Mouse (Mus musculus) c-Kit-positive CD71-positive TER-119-positive erythroid progenitor cells, embryonic 14.5 days (primary cell): ENCODE measurements around the gene Tmem62.
"Not testable (repeated sequence)": the region's sequence is repeated elsewhere in the genome, so short reads cannot be mapped to it uniquely, and the experiment has no call there.

ENCODE experiments used
- DNase-seq: peaks from one replicate; pipeline ENCODE4 v3.0.0-alpha.2; 2013; ENCODE audit warnings: low spot score

Gene Tmem62

GRCm38 (mm10) chr2:120996607-120997006, 19.8 kb downstream of the Tmem62 start:
- DNase-seq, result not testable (repeated sequence)

- DNase-seq, result peak; percentile 31
These were observed 22.0 kb downstream of the Tmem62 start for GRCm38 (mm10) chr2:120998863-120999262.

GRCm38 (mm10) chr2:121003586-121003985, 26.8 kb downstream of the Tmem62 start:
- no peak for DNase-seq

- no peak for DNase-seq
These were observed 27.4 kb downstream of the Tmem62 start for GRCm38 (mm10) chr2:121004018-121004811.

- no peak for DNase-seq
These were observed 30.2 kb downstream of the Tmem62 start for GRCm38 (mm10) chr2:121006986-121007385.

- DNase-seq, result peak; percentile 87
These were observed 31.3 kb downstream of the Tmem62 start, which contains the start of gene Ccndbp1 for GRCm38 (mm10) chr2:121007925-121008663. Gene Ccndbp1, plus strand, starts transcription at chr2:121008403.

GRCm38 (mm10) chr2:121008664-121009007, 31.8 kb downstream of the Tmem62 start:
- DNase-seq, result peak; percentile 22

- peak; percentile 12 for DNase-seq
These were observed 32.4 kb downstream of the Tmem62 start for GRCm38 (mm10) chr2:121009071-121009677.

GRCm38 (mm10) chr2:121012676-121013075, 35.9 kb downstream of the Tmem62 start:
- no peak for DNase-seq

- no peak for DNase-seq
These were observed 38.7 kb downstream of the Tmem62 start for GRCm38 (mm10) chr2:121015507-121015906.

GRCm38 (mm10) chr2:121016226-121016625, 39.4 kb downstream of the Tmem62 start:
- no peak for DNase-seq

GRCm38 (mm10) chr2:121017151-121017550, 40.3 kb downstream of the Tmem62 start:
- DNase-seq, result no peak

- DNase-seq, result no peak
These were observed 46.1 kb downstream of the Tmem62 start for GRCm38 (mm10) chr2:121022918-121023317.

GRCm38 (mm10) chr2:121036733-121037341, 60.0 kb downstream of the Tmem62 start, which contains the start of gene Epb42:
Gene Epb42, minus strand, starts transcription at chr2:121037072.
- DNase-seq, result peak; percentile 93

GRCm38 (mm10) chr2:121038851-121039250, 62.0 kb downstream of the Tmem62 start:
- not testable (repeated sequence) for DNase-seq

GRCm38 (mm10) chr2:121039382-121039781, 62.6 kb downstream of the Tmem62 start:
- no peak for DNase-seq

GRCm38 (mm10) chr2:121041098-121041497, 64.3 kb downstream of the Tmem62 start:
- peak; percentile 51 for DNase-seq

- DNase-seq, result no peak
These were observed 68.8 kb downstream of the Tmem62 start for GRCm38 (mm10) chr2:121045653-121046052.

- no peak for DNase-seq
These were observed 75.4 kb downstream of the Tmem62 start for GRCm38 (mm10) chr2:121052176-121052575.

- no peak for DNase-seq
These were observed 77.2 kb downstream of the Tmem62 start for GRCm38 (mm10) chr2:121054060-121054459.

- DNase-seq, result peak; percentile 51
These were observed 79.1 kb downstream of the Tmem62 start for GRCm38 (mm10) chr2:121055915-121056314.
